Mouse (Mus musculus) midbrain, postnatal 0 days (tissue): ENCODE results near the gene 4933428G20Rik. TPM values are rescaled to one million over a fixed set of nuclear protein-coding genes. Genes with fewer than 3 reads are reported as not detected.
A peak's percentile ranks its signal among the peaks of the same experiment; 100 is the strongest.

Source experiments
- ATAC-seq: fragments of 200-750 bp; cut with Nextera tagmentation; 2 replicates; pipeline ENCODE4 v1.8.0; 2017; ENCODE audit warnings: moderate number of reproducible peaks, mild to moderate bottlenecking, moderate TSS enrichment, moderate library complexity; ENCODE audit not compliant: low FRiP score
- DNase-seq: peaks from one replicate; pipeline ENCODE4 v3.0.0-alpha.2; 2015; ENCODE audit warnings: low spot score
- H3K27ac ChIP-seq: fragments of 300-500 bp; sonication (generic); 2 replicates; pipeline ENCODE4 v1.5.1; 2014; ENCODE audit warnings: low read depth, mild to moderate bottlenecking, low read length, mixed read lengths
- H3K27me3 ChIP-seq: fragments of 300-500 bp; sonication (generic); 2 replicates; pipeline ENCODE4 v1.6.1; 2014; ENCODE audit warnings: low read length, control low read depth, mixed read lengths; ENCODE audit not compliant: insufficient read depth
- H3K36me3 ChIP-seq: fragments of 300-500 bp; sonication (generic); 2 replicates; pipeline ENCODE4 v1.6.1; 2014; ENCODE audit warnings: low read length, control low read depth, mixed read lengths; ENCODE audit not compliant: insufficient read depth
- H3K4me1 ChIP-seq: fragments of 300-500 bp; sonication (generic); 2 replicates; pipeline ENCODE4 v1.6.1; 2014; ENCODE audit warnings: mild to moderate bottlenecking, control low read depth, antibody characterized with exemption, low read length, mixed read lengths; ENCODE audit not compliant: insufficient read depth
- H3K4me2 ChIP-seq: fragments of 300-500 bp; sonication (generic); 2 replicates; pipeline ENCODE4 v1.6.1; 2014; ENCODE audit warnings: low read depth, mild to moderate bottlenecking, low read length, mixed read lengths; ENCODE audit not compliant: poor library complexity, severe bottlenecking
- H3K4me3 ChIP-seq: fragments of 300-500 bp; sonication (generic); 2 replicates; pipeline ENCODE4 v1.5.1; 2014; ENCODE audit warnings: low read depth, mild to moderate bottlenecking, low read length, moderate library complexity
- H3K9ac ChIP-seq: fragments of 300-500 bp; sonication (generic); replicated peaks from 2 replicates; pipeline ENCODE4 v1.6.1; 2014; ENCODE audit warnings: mild to moderate bottlenecking, low read length, moderate library complexity, mixed read lengths; ENCODE audit not compliant: poor library complexity, severe bottlenecking
- H3K9me3 ChIP-seq: fragments of 300-500 bp; sonication (generic); 2 replicates; pipeline ENCODE4 v1.6.1; 2016; ENCODE audit warnings: low read length, control low read depth
- CTCF ChIP-seq: IDR thresholded peaks from 2 replicates; pipeline ENCODE4 v1.5.1; 2016; ENCODE audit warnings: antibody characterized with exemption, mild to moderate bottlenecking
- WGBS: fragments of 180-500 bp; shearing (Covaris S2); extraction: QIAGEN DNeasy Blood & Tissue Kit; methylation state at CpG from one replicate; pipeline ENCODE4 v1.1.7; 2014; 5-methylcytosine and 5-hydroxymethylcytosine counted together
- polyA plus RNA-seq: library from polyadenylated mRNA; unstranded; fragments of >200 nt; fragmentation: Nextera tagmentation; extraction: Ambion mirVana; gene quantifications from 2 replicates; pipeline ENCODE4 v1.2.1, GENCODE M21; 2015
- total RNA-seq: library from RNA; depleted of rRNA; stranded (reverse); fragments of >200 nt; gene quantifications from 2 replicates; pipeline ENCODE4 v1.2.3, GENCODE M21; 2014; rRNA removed

The 4933428G20Rik gene
- total RNA-seq (0.28 TPM in 1 of 2 replicates, not detected in the other), polyA plus RNA-seq (0.34 and 0.91 TPM in 2 replicates)

DNA sequence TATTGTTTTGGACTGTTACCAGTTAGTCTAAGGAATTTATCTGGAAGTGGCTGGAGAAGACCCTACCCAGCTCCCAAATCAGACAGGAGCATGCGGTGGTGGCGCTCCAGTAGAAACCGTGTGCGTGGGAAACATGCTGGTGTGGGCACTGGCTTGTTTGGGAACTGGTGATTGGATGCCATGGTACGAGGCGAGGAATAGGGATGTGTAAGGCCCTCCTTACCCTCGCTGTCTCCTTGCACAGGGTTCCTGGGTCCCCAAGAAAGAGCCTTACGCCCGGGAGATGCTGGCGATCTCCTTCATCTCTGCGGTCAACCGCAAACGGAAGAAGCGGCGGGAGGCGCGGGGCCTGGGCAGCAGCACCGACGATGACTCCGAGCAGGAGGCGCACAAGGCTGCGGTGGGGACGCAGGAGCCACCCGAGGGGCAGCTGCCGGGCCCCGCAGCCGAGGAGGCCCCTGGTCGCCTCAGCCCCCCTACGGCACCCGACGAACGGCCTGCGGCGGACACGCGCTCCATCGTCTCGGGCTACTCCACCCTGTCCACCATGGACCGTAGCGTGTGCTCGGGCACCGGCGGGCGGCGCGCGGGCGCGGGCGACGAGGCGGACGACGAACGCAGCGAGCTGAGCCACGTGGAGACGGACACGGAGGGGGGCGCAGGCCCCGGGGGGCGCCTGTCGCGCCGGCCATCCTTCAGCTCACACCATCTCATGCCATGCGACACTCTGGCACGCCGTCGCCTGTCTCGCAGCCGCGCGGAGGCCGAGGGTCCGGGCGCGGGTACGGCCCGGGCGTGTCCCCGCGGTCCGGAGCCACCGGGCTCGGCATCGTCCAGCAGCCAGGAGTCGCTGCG, at the start of gene 4933428G20Rik:
Gene 4933428G20Rik, minus strand, starts transcription at position 476 of the 855 bp plus-strand sequence.
- peak; percentile 11; the same call in 1 of the 2 replicates for ATAC-seq
- TF ChIP-seq CTCF: no peak
- Histone ChIP-seq H3K4me3 (peak within 1 kb of the TSS; percentile 18; the same call in 1 of the 2 replicates), H3K4me1 (no peaks in the 10 kb centered on the region), H3K27ac (no peak within 1 kb of the TSS), H3K27me3 (peaks cover 9% of the 10 kb centered on the region; the same call in 1 of the 2 replicates), H3K9ac (0 out of 2 replicates have a peak within 1 kb of the TSS, but pooled peaks have one; percentile 26), H3K4me2 (peak within 1 kb of the TSS; percentile 36; the same call in 1 of the 2 replicates), H3K36me3 (peaks cover 32% of the 10 kb centered on the region), H3K9me3 (no peaks in the 10 kb centered on the region)
- 14% methylated on average over 80 of the region's 88 CpGs for WGBS
- DNase-seq: no peak

DNA sequence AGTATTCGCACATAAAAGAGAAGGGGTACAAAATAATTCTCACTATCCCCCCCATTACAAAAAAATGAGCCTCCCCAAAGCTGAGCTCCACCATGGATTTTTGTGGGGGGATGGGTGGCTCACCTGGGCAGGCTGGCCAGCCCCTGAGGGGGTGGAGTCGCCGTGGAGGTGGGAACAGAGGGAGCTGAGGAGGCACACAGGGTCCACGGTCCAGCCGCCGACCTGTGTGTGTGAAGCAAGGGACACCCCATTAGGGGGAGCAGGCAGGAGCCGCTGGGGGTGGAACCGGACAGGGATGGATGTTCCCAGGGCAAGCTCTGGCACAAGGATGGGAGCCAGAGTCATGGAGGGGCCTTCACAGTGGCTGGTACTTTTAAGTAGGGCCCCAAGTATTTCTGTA, 48.6 kb upstream of the 4933428G20Rik start:
- H3K27me3 ChIP-seq: no peaks in the 10 kb centered on the region; the same call in 1 of the 2 replicates
- ATAC-seq (no peak), DNase-seq (no peak)
- H3K36me3 ChIP-seq: peaks cover 4% of the 10 kb centered on the region; the same call in 1 of the 2 replicates
- 65% methylated on average over 8 of the region's 8 CpGs for WGBS
- no peak overlapping the region for H3K9ac ChIP-seq
- H3K9me3 ChIP-seq: no peaks in the 10 kb centered on the region
- H3K4me3 ChIP-seq: no peak overlapping the region
- TF ChIP-seq CTCF: no peak
- peaks cover 14% of the 10 kb centered on the region for H3K4me1 ChIP-seq
- no peak overlapping the region for H3K4me2 ChIP-seq
- no peak overlapping the region for H3K27ac ChIP-seq

DNA sequence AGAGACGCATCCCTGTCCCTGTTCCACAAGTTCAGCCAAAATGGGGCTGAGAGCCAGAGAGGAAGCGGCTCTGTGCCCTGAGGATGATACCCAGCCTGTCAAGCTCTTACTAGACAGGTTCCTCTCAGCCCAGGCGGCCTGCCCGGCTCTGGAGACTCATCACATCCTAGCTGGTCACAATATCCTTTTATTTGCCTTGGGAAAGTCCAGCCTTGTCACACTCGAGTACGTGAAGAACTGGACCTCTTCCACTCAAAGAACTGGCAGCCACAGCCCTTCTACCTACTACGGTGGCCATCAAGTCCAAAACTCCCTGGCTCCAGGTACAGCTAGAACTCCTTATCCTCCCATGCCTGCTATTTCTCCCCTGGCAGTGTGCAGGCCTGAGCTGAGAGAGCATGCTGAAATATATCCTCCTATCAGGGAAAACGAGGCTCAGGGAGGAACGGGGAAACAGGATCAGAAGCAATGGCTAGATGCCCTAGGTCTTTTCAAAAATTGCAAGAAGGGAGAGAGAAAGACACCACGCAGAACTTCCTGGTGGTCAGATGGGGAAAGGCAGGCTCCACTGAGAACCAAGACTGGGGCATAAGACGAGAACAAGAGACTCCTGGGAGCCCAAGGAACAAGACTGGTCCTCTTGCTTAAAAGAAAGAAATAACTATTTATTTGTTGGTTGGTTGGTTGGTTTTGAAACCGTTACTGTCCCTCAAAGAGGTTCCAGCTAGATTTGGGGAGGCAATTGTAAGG, 48.0 kb upstream of the 4933428G20Rik start:
- peak; percentile 33 for TF ChIP-seq CTCF
- Histone ChIP-seq H3K27ac (no peak overlapping the region), H3K4me2 (no peak overlapping the region), H3K4me3 (no peak overlapping the region), H3K9me3 (no peaks in the 10 kb centered on the region), H3K27me3 (no peaks in the 10 kb centered on the region; the same call in 1 of the 2 replicates), H3K36me3 (peaks cover 4% of the 10 kb centered on the region; the same call in 1 of the 2 replicates), H3K9ac (no peak overlapping the region; the same call in 1 of the 2 replicates), H3K4me1 (peaks cover 20% of the 10 kb centered on the region)
- DNase-seq (no peak), ATAC-seq (no peak)
- WGBS: 68% methylated on average over 12 of the region's 12 CpGs

DNA sequence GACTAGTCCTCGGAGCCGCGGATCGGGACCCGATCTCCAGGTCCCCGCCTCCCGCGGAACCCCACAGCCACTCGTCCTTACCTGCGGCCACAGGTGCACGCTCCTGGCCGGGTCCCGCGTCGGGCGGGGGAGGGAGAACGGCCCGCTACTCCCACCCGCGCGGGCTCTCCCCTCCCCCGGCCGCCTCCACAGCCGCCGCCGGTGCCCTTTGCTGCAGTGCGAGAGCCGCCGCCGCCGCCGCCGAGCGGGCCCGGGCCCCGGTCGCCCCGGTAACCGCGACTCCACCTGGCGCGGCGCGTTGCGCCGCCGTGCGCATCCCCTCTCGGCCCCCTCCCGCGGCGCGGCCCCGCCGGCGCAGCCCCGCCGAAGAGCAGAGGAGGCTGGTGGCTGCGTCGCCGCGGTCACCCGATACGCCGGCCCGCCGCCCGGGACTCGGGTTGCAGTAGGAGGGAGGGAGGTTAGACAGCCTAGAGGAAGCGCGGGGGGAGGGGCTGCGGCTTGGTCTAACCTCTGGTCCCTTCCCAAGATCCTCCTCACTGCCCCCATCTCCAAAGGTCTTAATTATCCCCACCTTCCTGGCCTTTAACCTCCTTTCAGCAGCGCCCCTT, 46.8 kb upstream of the 4933428G20Rik start:
- H3K4me2 ChIP-seq: peak overlapping the region; percentile 65
- WGBS: 1% methylated on average over 37 of the region's 73 CpGs
- DNase-seq: no peak
- no peaks in the 10 kb centered on the region; the same call in 1 of the 2 replicates for H3K27me3 ChIP-seq
- H3K9me3 ChIP-seq: no peaks in the 10 kb centered on the region
- peak overlapping the region; percentile 42 for H3K4me3 ChIP-seq
- peaks cover 4% of the 10 kb centered on the region for H3K36me3 ChIP-seq
- peak; percentile 48; the same call in 1 of the 2 replicates for ATAC-seq
- peaks cover 14% of the 10 kb centered on the region for H3K4me1 ChIP-seq
- no peak for TF ChIP-seq CTCF
- no peak overlapping the region for H3K27ac ChIP-seq
- peak overlapping the region; percentile 59 for H3K9ac ChIP-seq

DNA sequence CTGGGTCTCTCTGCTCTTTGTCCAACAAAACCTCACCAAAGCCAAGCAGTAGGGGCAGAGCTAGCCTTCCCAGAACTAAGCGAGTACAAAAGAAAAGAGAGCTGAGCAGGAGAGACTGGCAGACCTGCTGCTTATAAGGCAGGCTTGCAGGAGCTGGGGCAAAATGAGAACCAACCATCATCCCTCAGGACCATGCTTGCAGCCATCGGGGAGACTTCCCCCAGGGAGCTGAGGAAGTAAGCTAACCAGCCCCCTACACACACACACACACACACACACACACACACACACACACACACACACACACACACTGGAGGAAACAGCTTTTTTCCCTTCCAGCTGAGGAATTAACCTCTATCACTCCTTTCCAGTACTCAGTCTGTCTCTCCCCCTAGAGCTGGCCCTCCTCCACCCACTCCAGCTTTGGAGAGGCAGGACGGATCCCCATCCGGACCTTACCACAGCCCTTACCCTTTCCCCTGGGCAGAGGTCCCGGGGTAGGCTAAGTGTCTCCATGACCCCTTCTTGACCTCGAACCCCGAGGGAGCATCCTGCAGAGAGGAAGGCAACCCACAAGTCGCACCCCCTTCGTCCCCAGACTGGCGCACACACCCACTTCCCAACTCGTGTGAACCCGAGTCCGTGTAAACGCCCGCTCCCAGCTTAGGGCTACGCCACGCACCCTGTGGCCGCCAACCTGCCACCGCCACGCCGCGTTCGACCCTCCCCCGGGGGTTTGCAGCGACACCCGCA, 45.8 kb upstream of the 4933428G20Rik start:
- H3K27me3 ChIP-seq: no peaks in the 10 kb centered on the region
- DNase-seq: no peak

More for the DNA sequence above, 45.8 kb upstream of the 4933428G20Rik start:
- H3K9me3 ChIP-seq: no peaks in the 10 kb centered on the region
- no peak for TF ChIP-seq CTCF
- no peak for ATAC-seq
- peak overlapping the region; percentile 42 for H3K4me3 ChIP-seq
- peaks cover 4% of the 10 kb centered on the region for H3K36me3 ChIP-seq
- H3K9ac ChIP-seq: peak overlapping the region; percentile 59
- WGBS: 8% methylated on average over 26 of the region's 26 CpGs
- peak overlapping the region; percentile 65 for H3K4me2 ChIP-seq
- H3K4me1 ChIP-seq: peaks cover 14% of the 10 kb centered on the region
- H3K27ac ChIP-seq: no peak overlapping the region
